Mouse (Mus musculus): Measurements from ENCODE around the gene Mapkapk5. TPM values are rescaled to one million over a fixed set of nuclear protein-coding genes. Genes with fewer than 3 reads are reported as not detected.
"Not testable (repeated sequence)": the region's sequence is repeated elsewhere in the genome, so short reads cannot be mapped to it uniquely, and the experiment has no call there.

The Mapkapk5 gene
- total and polyA plus RNA-seq, 3 experiments, result 18.9 to 96.5 (median 63.5) TPM

- DNase-seq, result peak; percentile 88
Measured at GRCm38 (mm10) chr5:121564468-121564895, 18.8 kb upstream of the Mapkapk5 start.

GRCm38 (mm10) chr5:121562436-121562835 is 16.7 kb upstream of the Mapkapk5 start:
- no peak for DNase-seq

GRCm38 (mm10) chr5:121549196-121549595 is 3.5 kb upstream of the Mapkapk5 start:
- DNase-seq, result no peak

- no peak for DNase-seq
Measured at GRCm38 (mm10) chr5:121547084-121547483, 1.4 kb upstream of the Mapkapk5 start.

GRCm38 (mm10) chr5:121546530-121546895 is 808 bp upstream of the Mapkapk5 start:
- peak; percentile 49 for DNase-seq

- DNase-seq, result peak; percentile 69
Measured at GRCm38 (mm10) chr5:121544910-121545792, 554 bp downstream of the Mapkapk5 start, which contains the start of the genes Adam1a and Gm42878. Gene Adam1a, minus strand, starts transcription at chr5:121545482. Gene Gm42878, minus strand, starts transcription at chr5:121545482.

GRCm38 (mm10) chr5:121543370-121543769 is 2.3 kb downstream of the Mapkapk5 start:
- DNase-seq, result no peak

- no peak for DNase-seq
Measured at GRCm38 (mm10) chr5:121541235-121541634, 4.5 kb downstream of the Mapkapk5 start.

- no peak for DNase-seq
Measured at GRCm38 (mm10) chr5:121540066-121540465, 5.6 kb downstream of the Mapkapk5 start.

GRCm38 (mm10) chr5:121537588-121537987 is 8.1 kb downstream of the Mapkapk5 start:
- DNase-seq, result no peak

GRCm38 (mm10) chr5:121536921-121537555 is 8.7 kb downstream of the Mapkapk5 start:
- no peak for DNase-seq

- DNase-seq, result no peak
Measured at GRCm38 (mm10) chr5:121535116-121535515, 10.6 kb downstream of the Mapkapk5 start.

- no peak for DNase-seq
Measured at GRCm38 (mm10) chr5:121534521-121534920, 11.2 kb downstream of the Mapkapk5 start.

GRCm38 (mm10) chr5:121526961-121527360 is 18.7 kb downstream of the Mapkapk5 start:
- DNase-seq, result peak; percentile 67

- peak; percentile 66 for DNase-seq
Measured at GRCm38 (mm10) chr5:121526526-121526925, 19.2 kb downstream of the Mapkapk5 start.

GRCm38 (mm10) chr5:121525774-121526450 is 19.8 kb downstream of the Mapkapk5 start:
- peak; percentile 52 for DNase-seq

GRCm38 (mm10) chr5:121519758-121520157 is 25.9 kb downstream of the Mapkapk5 start:
- DNase-seq, result not testable (repeated sequence)

- DNase-seq, result no peak
Measured at GRCm38 (mm10) chr5:121518983-121519382, 26.7 kb downstream of the Mapkapk5 start.

GRCm38 (mm10) chr5:121510009-121510408 is 35.7 kb downstream of the Mapkapk5 start:
- DNase-seq, result no peak

- DNase-seq, result no peak
Measured at GRCm38 (mm10) chr5:121506846-121507245, 38.9 kb downstream of the Mapkapk5 start.

GRCm38 (mm10) chr5:121503231-121503630 is 42.5 kb downstream of the Mapkapk5 start, which contains the start of gene Adam1b:
Gene Adam1b, minus strand, starts transcription at chr5:121503435.
- DNase-seq, result no peak

GRCm38 (mm10) chr5:121501424-121501996 is 44.2 kb downstream of the Mapkapk5 start:
- not testable (repeated sequence) for DNase-seq

All from adrenal gland, adult 2 months (tissue).